In genomic region chr2:71511209-71511608, GRCm38 (mm10) we compare ENCODE assay signal across 35 mouse cellular contexts. TPM values are rescaled to one million over a fixed set of nuclear protein-coding genes. Genes with fewer than 3 reads are reported as not detected.
"Had no signal": no experiment of that assay in that cellular context is flagged by ENCODE, and none has a peak within 500 bp of the region (broad histone marks: within the 10 kb centered on the region; RNA-seq: fewer than 3 reads in every experiment).

No protein-coding gene starts in this region.

- DNase-seq: gastrocnemius, postnatal 14 days; gastrocnemius, postnatal 36 days; heart, adult 18-20 months; heart, postnatal 10 days; heart, postnatal 4 days; kidney, adult 18-20 months; kidney, adult 8-10 months; kidney, postnatal 10 days; kidney, postnatal 25 days; kidney, postnatal 4 days; layer of hippocampus, adult 9-11 months; layer of hippocampus, postnatal 36 days; left cerebral cortex, postnatal 4 days had no signal

- H3K4me3 ChIP-seq: heart, embryonic 10.5 days; heart, embryonic 12.5 days; hindbrain, embryonic 10.5 days; hindbrain, embryonic 12.5 days; intestine, embryonic 15.5 days; layer of hippocampus, adult 2 months; limb, embryonic 13.5 days; limb, embryonic 15.5 days; liver, embryonic 12.5 days had no signal

- H3K9me3 ChIP-seq: heart, embryonic 10.5 days; heart, embryonic 12.5 days; hindbrain, embryonic 10.5 days; hindbrain, embryonic 12.5 days; intestine, embryonic 15.5 days; limb, embryonic 13.5 days; limb, embryonic 15.5 days; liver, embryonic 12.5 days had no signal

- H3K4me2 ChIP-seq: heart, embryonic 12.5 days; hindbrain, embryonic 12.5 days; hindbrain, embryonic 14.5 days; intestine, embryonic 15.5 days; limb, embryonic 13.5 days; limb, embryonic 15.5 days; liver, embryonic 12.5 days had no signal

- H3K27ac ChIP-seq: heart, embryonic 10.5 days; hindbrain, embryonic 10.5 days; hindbrain, embryonic 12.5 days; hindbrain, embryonic 14.5 days; intestine, embryonic 15.5 days; layer of hippocampus, adult 2 months; limb, embryonic 13.5 days; limb, embryonic 15.5 days; liver, embryonic 12.5 days had no signal

- ATAC-seq: hindbrain, embryonic 16.5 days; inflammation-experienced regulatory T-cells, adult 6 months; intestine, embryonic 15.5 days; intestine, postnatal 0 days; liver, embryonic 12.5 days had no signal

- H3K27me3 ChIP-seq: heart, embryonic 12.5 days; intestine, embryonic 15.5 days; limb, embryonic 13.5 days; limb, embryonic 15.5 days; liver, embryonic 12.5 days had no signal

- H3K9ac ChIP-seq: heart, embryonic 12.5 days; hindbrain, embryonic 12.5 days; hindbrain, embryonic 14.5 days; intestine, embryonic 15.5 days; limb, embryonic 13.5 days; limb, embryonic 15.5 days; liver, embryonic 12.5 days had no signal

- H3K36me3 ChIP-seq: hindbrain, embryonic 10.5 days; hindbrain, embryonic 12.5 days; intestine, embryonic 15.5 days; limb, embryonic 13.5 days had no signal

- H3K4me1 ChIP-seq: heart, embryonic 12.5 days; intestine, embryonic 15.5 days; limb, embryonic 13.5 days; limb, embryonic 15.5 days; liver, embryonic 12.5 days had no signal

RNA-seq across cellular contexts. Expression of gene Dlx1, which starts 16.7 kb away (rescaled TPM):
- total RNA-seq: gastrocnemius, adult 18-20 months; gastrocnemius, postnatal 36 days; liver, adult 2 months had no signal
- polyA plus RNA-seq: gonadal fat pad, adult 2 months; heart, embryonic 14.5 days; inflammation-experienced regulatory T-cells, adult 6 months; kidney, embryonic 14.5 days; kidney, embryonic 16.5 days; liver, adult 2 months had no signal

RNA-seq across cellular contexts. Expression of gene Dlx2, which starts 35.3 kb away (rescaled TPM):
- total RNA-seq: gastrocnemius, adult 18-20 months; gastrocnemius, adult 8-10 months; gastrocnemius, postnatal 36 days; heart, adult 18-20 months; heart, adult 8-10 months; heart, postnatal 10 days; heart, postnatal 25 days; liver, adult 2 months had no signal
- polyA plus RNA-seq: gonadal fat pad, adult 2 months; inflammation-experienced regulatory T-cells, adult 6 months; kidney, embryonic 14.5 days; kidney, embryonic 16.5 days; liver, adult 2 months had no signal
